Mouse (Mus musculus): ENCODE results near the gene Phlpp2. TPM values are rescaled to one million over a fixed set of nuclear protein-coding genes. Genes with fewer than 3 reads are reported as not detected.
A peak's percentile ranks its signal among the peaks of the same experiment; 100 is the strongest.

Phlpp2 gene
- total and polyA plus RNA-seq, 3 experiments = 1.7 to 5.9 TPM; not detected in 1

- H3K79me2 ChIP-seq (ENCODE audit: control insufficient read depth, insufficient read depth, low read length, poor library complexity) = no peaks in the 10 kb centered on the region
- peaks cover 0 to 2% of the 10 kb centered on the region in 2 experiments; a peak in 2 of 4 replicates for H3K4me1 ChIP-seq (ENCODE audit: control insufficient read depth in 1 of 2, insufficient read depth in 2 of 2, low read length in 2 of 2)
- no peaks in the 10 kb centered on the region for H3K9me3 ChIP-seq (replicated peaks; ENCODE audit: insufficient read depth, low read length)
- no peak for DNase-seq (ENCODE audit: low read depth, low spot score)
- H3K36me3 ChIP-seq (ENCODE audit: control insufficient read depth in 1 of 2, insufficient read depth in 2 of 2, low read length in 2 of 2) = peaks cover 7 to 37% of the 10 kb centered on the region in 2 experiments
- TF ChIP-seq USF2 (IDR thresholded peaks at IDR 0.05; ENCODE audit: borderline replicate concordance in 1 of 2, insufficient read depth in 1 of 2, low read depth in 1 of 2, low read length in 2 of 2) (no peak), E2F4 (IDR thresholded peaks at IDR 0.05; ENCODE audit: borderline replicate concordance, low read depth, low read length) (no peak), MXI1 (IDR thresholded peaks at IDR 0.05; ENCODE audit: low read depth, low read length) (no peak)
- H3K9ac ChIP-seq (ENCODE audit: control insufficient read depth, low read depth, low read length, poor library complexity, severe bottlenecking) = no peak overlapping the region
- no peak overlapping the region for H3K4me3 ChIP-seq (ENCODE audit: control insufficient read depth in 1 of 2, insufficient read depth in 1 of 2, low read depth in 2 of 2, low read length in 2 of 2)
- no peak overlapping the region for H3K27ac ChIP-seq (ENCODE audit: control insufficient read depth, low read depth, low read length)
- no peaks in the 10 kb centered on the region for H3K27me3 ChIP-seq (ENCODE audit: control insufficient read depth in 1 of 2, insufficient read depth in 2 of 2, low read length in 2 of 2)
These were observed 25.9 kb upstream of the Phlpp2 start for GRCm38 (mm10) chr8:109842468-109842867.

GRCm38 (mm10) chr8:109847866-109848265, 20.5 kb upstream of the Phlpp2 start:
- peaks cover 13 to 29% of the 10 kb centered on the region in 2 experiments for H3K36me3 ChIP-seq (ENCODE audit: control insufficient read depth in 1 of 2, insufficient read depth in 2 of 2, low read length in 2 of 2)
- H3K4me1 ChIP-seq (ENCODE audit: control insufficient read depth in 1 of 2, insufficient read depth in 2 of 2, low read length in 2 of 2) = peaks cover 2 to 9% of the 10 kb centered on the region in 2 experiments; a peak in 3 of 4 replicates
- no peak overlapping the region for H3K9ac ChIP-seq (ENCODE audit: control insufficient read depth, low read depth, low read length, poor library complexity, severe bottlenecking)
- H3K9me3 ChIP-seq (replicated peaks; ENCODE audit: insufficient read depth, low read length) = no peaks in the 10 kb centered on the region
- H3K27ac ChIP-seq (ENCODE audit: control insufficient read depth, low read depth, low read length) = 0 out of 2 replicates have a peak overlapping the region, but pooled peaks have one; percentile 20
- no peak overlapping the region for H3K4me3 ChIP-seq (ENCODE audit: control insufficient read depth in 1 of 2, insufficient read depth in 1 of 2, low read depth in 2 of 2, low read length in 2 of 2)
- H3K27me3 ChIP-seq (ENCODE audit: control insufficient read depth in 1 of 2, insufficient read depth in 2 of 2, low read length in 2 of 2) = no peaks in the 10 kb centered on the region
- TF ChIP-seq ELF1 (IDR thresholded peaks at IDR 0.05; ENCODE audit: low read depth, low read length) (no peak), EP300 (IDR thresholded peaks at IDR 0.05; ENCODE audit: low read depth in 1 of 2, low read length in 2 of 2) (peak; percentile 5 to 48; a peak in 2 of 4 replicates), RCOR1 (IDR thresholded peaks at IDR 0.05; ENCODE audit: low read depth, low read length) (peak; percentile 61; the same call in 1 of the 2 replicates), NRF1 (IDR thresholded peaks at IDR 0.05; ENCODE audit: insufficient read depth, low read depth, low read length, poor library complexity, severe bottlenecking) (no peak), TCF12 (IDR thresholded peaks at IDR 0.05; ENCODE audit: low read depth, low read length) (0 out of 2 replicates have a peak, but pooled peaks have one; percentile 35), GABPA (IDR thresholded peaks at IDR 0.05; ENCODE audit: low read depth, low read length) (no peak), GATA1 (IDR thresholded peaks at IDR 0.05; ENCODE audit: low read depth, low read length) (peak; percentile 64), MAFK (IDR thresholded peaks at IDR 0.05; ENCODE audit: borderline replicate concordance, low read depth, low read length) (no peak), ETS1 (IDR thresholded peaks at IDR 0.05; ENCODE audit: low read depth, low read length) (peak; percentile 34; the same call in 1 of the 2 replicates)
- peak; percentile 61 for DNase-seq (ENCODE audit: low read depth, low spot score)
- H3K79me2 ChIP-seq (ENCODE audit: control insufficient read depth, insufficient read depth, low read length, poor library complexity) = no peaks in the 10 kb centered on the region

GRCm38 (mm10) chr8:109848981-109849380, 19.4 kb upstream of the Phlpp2 start:
- Histone ChIP-seq H3K36me3 (ENCODE audit: control insufficient read depth in 1 of 2, insufficient read depth in 2 of 2, low read length in 2 of 2) (peaks cover 13 to 25% of the 10 kb centered on the region in 2 experiments), H3K79me2 (ENCODE audit: control insufficient read depth, insufficient read depth, low read length, poor library complexity) (no peaks in the 10 kb centered on the region), H3K9me3 (replicated peaks; ENCODE audit: insufficient read depth, low read length) (no peaks in the 10 kb centered on the region), H3K4me1 (ENCODE audit: control insufficient read depth in 1 of 2, insufficient read depth in 2 of 2, low read length in 2 of 2) (peaks cover 2 to 9% of the 10 kb centered on the region in 2 experiments; a peak in 3 of 4 replicates), H3K27me3 (ENCODE audit: control insufficient read depth in 1 of 2, insufficient read depth in 2 of 2, low read length in 2 of 2) (no peaks in the 10 kb centered on the region), H3K27ac (ENCODE audit: control insufficient read depth, low read depth, low read length) (no peak overlapping the region), H3K9ac (ENCODE audit: control insufficient read depth, low read depth, low read length, poor library complexity, severe bottlenecking) (no peak overlapping the region), H3K4me3 (ENCODE audit: control insufficient read depth in 1 of 2, insufficient read depth in 1 of 2, low read depth in 2 of 2, low read length in 2 of 2) (no peak overlapping the region)
- TF ChIP-seq TCF12 (IDR thresholded peaks at IDR 0.05; ENCODE audit: low read depth, low read length) = no peak
- TF ChIP-seq BHLHE40 (IDR thresholded peaks at IDR 0.05; ENCODE audit: borderline replicate concordance, low read depth, low read length) = no peak
- no peak for DNase-seq (ENCODE audit: low read depth, low spot score)
